Mouse (Mus musculus): ENCODE data around the gene Uba7. TPM values are rescaled to one million over a fixed set of nuclear protein-coding genes. Genes with fewer than 3 reads are reported as not detected.
A peak's percentile ranks its signal among the peaks of the same experiment; 100 is the strongest.

Uba7 gene
- polyA plus RNA-seq, 1 experiment, result 0.52 TPM

GRCm38 (mm10) chr9:108020741-108021140 lies 45.4 kb downstream of the Uba7 start:
- no peaks in the 10 kb centered on the region for H3K9me3 ChIP-seq (replicated peaks; ENCODE audit: control insufficient read depth, insufficient read depth, low read length, poor library complexity, severe bottlenecking)
- H3K4me3 ChIP-seq (ENCODE audit: low read depth, low read length), result no peak overlapping the region
- H3K27ac ChIP-seq (ENCODE audit: insufficient read depth, low read length), result no peak overlapping the region
- H3K9ac ChIP-seq (ENCODE audit: low read depth, poor library complexity, severe bottlenecking), result no peak overlapping the region
- peaks cover 3% of the 10 kb centered on the region for H3K4me1 ChIP-seq (ENCODE audit: control insufficient read depth, insufficient read depth, low read length)
- peaks cover 9% of the 10 kb centered on the region for H3K36me3 ChIP-seq (ENCODE audit: control insufficient read depth, insufficient read depth, low read length, poor library complexity, severe bottlenecking)
- H3K27me3 ChIP-seq (ENCODE audit: control insufficient read depth, insufficient read depth, low read length, poor library complexity, severe bottlenecking), result no peaks in the 10 kb centered on the region
- no peak for TF ChIP-seq EP300 (IDR thresholded peaks at IDR 0.05; ENCODE audit: insufficient read depth, low read depth, low read length)
- no peak for TF ChIP-seq POLR2A (IDR thresholded peaks at IDR 0.05; ENCODE audit: insufficient read depth, low read length)
- no peak for TF ChIP-seq CTCF (IDR thresholded peaks at IDR 0.05; ENCODE audit: low read depth, low read length)

GRCm38 (mm10) chr9:108023216-108023615 lies 47.9 kb downstream of the Uba7 start:
- H3K9me3 ChIP-seq (replicated peaks; ENCODE audit: control insufficient read depth, insufficient read depth, low read length, poor library complexity, severe bottlenecking), result no peaks in the 10 kb centered on the region
- H3K27ac ChIP-seq (ENCODE audit: insufficient read depth, low read length), result no peak overlapping the region
- H3K27me3 ChIP-seq (ENCODE audit: control insufficient read depth, insufficient read depth, low read length, poor library complexity, severe bottlenecking), result no peaks in the 10 kb centered on the region
- no peak overlapping the region for H3K9ac ChIP-seq (ENCODE audit: low read depth, poor library complexity, severe bottlenecking)
- peaks cover 3% of the 10 kb centered on the region for H3K4me1 ChIP-seq (ENCODE audit: control insufficient read depth, insufficient read depth, low read length)
- peaks cover 17% of the 10 kb centered on the region for H3K36me3 ChIP-seq (ENCODE audit: control insufficient read depth, insufficient read depth, low read length, poor library complexity, severe bottlenecking)
- no peak for TF ChIP-seq EP300 (IDR thresholded peaks at IDR 0.05; ENCODE audit: insufficient read depth, low read depth, low read length)
- no peak overlapping the region for H3K4me3 ChIP-seq (ENCODE audit: low read depth, low read length)

- Histone ChIP-seq H3K27ac (ENCODE audit: insufficient read depth, low read length) (no peak overlapping the region), H3K9ac (ENCODE audit: low read depth, poor library complexity, severe bottlenecking) (no peak overlapping the region), H3K4me3 (ENCODE audit: low read depth, low read length) (no peak overlapping the region), H3K36me3 (ENCODE audit: control insufficient read depth, insufficient read depth, low read length, poor library complexity, severe bottlenecking) (peaks cover 17% of the 10 kb centered on the region), H3K27me3 (ENCODE audit: control insufficient read depth, insufficient read depth, low read length, poor library complexity, severe bottlenecking) (no peaks in the 10 kb centered on the region), H3K9me3 (replicated peaks; ENCODE audit: control insufficient read depth, insufficient read depth, low read length, poor library complexity, severe bottlenecking) (no peaks in the 10 kb centered on the region), H3K4me1 (ENCODE audit: control insufficient read depth, insufficient read depth, low read length) (peaks cover 1% of the 10 kb centered on the region)
- TF ChIP-seq CTCF (IDR thresholded peaks at IDR 0.05; ENCODE audit: low read depth, low read length) (no peak), POLR2A (IDR thresholded peaks at IDR 0.05; ENCODE audit: insufficient read depth, low read length) (no peak), EP300 (IDR thresholded peaks at IDR 0.05; ENCODE audit: insufficient read depth, low read depth, low read length) (no peak)
Measured at GRCm38 (mm10) chr9:108026584-108026983, 51.3 kb downstream of the Uba7 start.

DNA sequence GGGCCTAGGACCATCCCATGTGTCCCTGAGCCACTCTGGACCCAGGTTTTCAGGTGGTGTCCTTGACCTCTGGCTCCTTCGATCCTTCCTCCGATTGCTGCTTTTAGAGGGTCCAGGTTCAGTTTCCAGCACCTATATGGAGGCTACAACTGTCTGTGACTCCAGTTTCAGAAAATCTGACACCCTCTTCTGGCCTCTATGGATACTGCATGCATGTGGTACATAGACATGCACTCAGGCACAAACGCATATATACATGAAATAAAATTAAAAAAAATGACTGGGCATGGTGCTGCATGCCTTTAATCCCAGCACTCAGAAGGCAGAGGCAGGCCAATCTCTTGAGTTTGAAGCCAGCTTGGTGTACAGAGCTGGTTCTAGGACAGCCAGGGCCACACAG lies 52.6 kb downstream of the Uba7 start:
- Histone ChIP-seq H3K9ac (ENCODE audit: low read depth, poor library complexity, severe bottlenecking) (no peak overlapping the region), H3K4me1 (ENCODE audit: control insufficient read depth, insufficient read depth, low read length) (no peaks in the 10 kb centered on the region), H3K27ac (ENCODE audit: insufficient read depth, low read length) (no peak overlapping the region), H3K4me3 (ENCODE audit: low read depth, low read length) (no peak overlapping the region), H3K36me3 (ENCODE audit: control insufficient read depth, insufficient read depth, low read length, poor library complexity, severe bottlenecking) (peaks cover 17% of the 10 kb centered on the region), H3K9me3 (replicated peaks; ENCODE audit: control insufficient read depth, insufficient read depth, low read length, poor library complexity, severe bottlenecking) (no peaks in the 10 kb centered on the region), H3K27me3 (ENCODE audit: control insufficient read depth, insufficient read depth, low read length, poor library complexity, severe bottlenecking) (no peaks in the 10 kb centered on the region)
- TF ChIP-seq POLR2A (IDR thresholded peaks at IDR 0.05; ENCODE audit: insufficient read depth, low read length) (no peak), EP300 (IDR thresholded peaks at IDR 0.05; ENCODE audit: insufficient read depth, low read depth, low read length) (no peak), CTCF (IDR thresholded peaks at IDR 0.05; ENCODE audit: low read depth, low read length) (no peak)

DNA sequence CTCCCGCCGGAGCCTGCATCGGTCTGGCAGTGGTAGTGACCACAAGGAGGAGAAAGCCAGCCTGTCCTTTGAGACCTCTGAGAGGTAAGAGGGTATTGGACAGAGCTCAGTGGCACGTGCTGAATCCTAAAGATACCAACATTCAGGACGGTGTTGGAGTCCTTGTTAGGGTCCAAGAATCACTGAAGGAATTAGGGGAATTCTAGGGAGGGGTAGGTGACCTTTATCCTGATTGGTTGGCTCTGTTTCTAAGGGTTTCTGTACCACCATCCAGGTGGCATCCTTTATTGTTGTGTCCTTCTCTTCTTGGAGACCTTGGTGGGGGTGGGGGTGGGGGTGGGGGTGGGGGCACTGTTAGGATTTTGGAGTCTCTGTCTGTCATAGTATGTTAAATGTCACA lies 56.8 kb downstream of the Uba7 start:
- TF ChIP-seq EP300 (IDR thresholded peaks at IDR 0.05; ENCODE audit: insufficient read depth, low read depth, low read length) (no peak), POLR2A (IDR thresholded peaks at IDR 0.05; ENCODE audit: insufficient read depth, low read length) (no peak), CTCF (IDR thresholded peaks at IDR 0.05; ENCODE audit: low read depth, low read length) (no peak)
- Histone ChIP-seq H3K27ac (ENCODE audit: insufficient read depth, low read length) (peak overlapping the region; percentile 79; the same call in 1 of the 2 replicates), H3K36me3 (ENCODE audit: control insufficient read depth, insufficient read depth, low read length, poor library complexity, severe bottlenecking) (peaks cover 5% of the 10 kb centered on the region; the same call in 1 of the 2 replicates), H3K4me1 (ENCODE audit: control insufficient read depth, insufficient read depth, low read length) (peaks cover 2% of the 10 kb centered on the region), H3K4me3 (ENCODE audit: low read depth, low read length) (no peak overlapping the region), H3K9ac (ENCODE audit: low read depth, poor library complexity, severe bottlenecking) (no peak overlapping the region), H3K9me3 (replicated peaks; ENCODE audit: control insufficient read depth, insufficient read depth, low read length, poor library complexity, severe bottlenecking) (no peaks in the 10 kb centered on the region), H3K27me3 (ENCODE audit: control insufficient read depth, insufficient read depth, low read length, poor library complexity, severe bottlenecking) (no peaks in the 10 kb centered on the region)

Other genes starting within 250 kb of the Uba7 start
- 143 and 146 TPM in 2 replicates for gene Rbm5, start 204.5 kb upstream of the Uba7 start, polyA plus RNA-seq (2011; ENCODE audit: insufficient read depth, insufficient read length, low read depth, missing spikeins)
- 115 and 130 TPM in 2 replicates for gene Rbm6, start 102.3 kb upstream of the Uba7 start, polyA plus RNA-seq (2011; ENCODE audit: insufficient read depth, insufficient read length, low read depth, missing spikeins)
- 3.0 and 4.2 TPM in 2 replicates for gene Mon1a, start 87.4 kb upstream of the Uba7 start, polyA plus RNA-seq (2011; ENCODE audit: insufficient read depth, insufficient read length, low read depth, missing spikeins)
- 0.16 and 0.61 TPM in 2 replicates for gene Mst1r, start 68.6 kb upstream of the Uba7 start, polyA plus RNA-seq (2011; ENCODE audit: insufficient read depth, insufficient read length, low read depth, missing spikeins)
- gene Actl11, start 47.0 kb upstream of the Uba7 start, polyA plus RNA-seq (2011; ENCODE audit: insufficient read depth, insufficient read length, low read depth, missing spikeins), result not detected in 2 replicates
- 4.0 and 5.6 TPM in 2 replicates for gene Camkv, start 39.8 kb upstream of the Uba7 start, polyA plus RNA-seq (2011; ENCODE audit: insufficient read depth, insufficient read length, low read depth, missing spikeins)
- gene Traip, start 25.4 kb upstream of the Uba7 start, polyA plus RNA-seq (2011; ENCODE audit: insufficient read depth, insufficient read length, low read depth, missing spikeins), result 17.2 and 20.4 TPM in 2 replicates
- gene Gm20661, start 7.6 kb downstream of the Uba7 start, polyA plus RNA-seq (2011; ENCODE audit: insufficient read depth, insufficient read length, low read depth, missing spikeins), result not detected in 2 replicates
- gene Inka1, start 10.4 kb downstream of the Uba7 start, polyA plus RNA-seq (2011; ENCODE audit: insufficient read depth, insufficient read length, low read depth, missing spikeins), result 1.4 and 2.6 TPM in 2 replicates
- 0.81 TPM in 1 of 2 replicates, not detected in the other for gene Cdhr4, start 17.0 kb downstream of the Uba7 start, polyA plus RNA-seq (2011; ENCODE audit: insufficient read depth, insufficient read length, low read depth, missing spikeins)
- gene Gm20662, start 20.8 kb downstream of the Uba7 start, polyA plus RNA-seq (2011; ENCODE audit: insufficient read depth, insufficient read length, low read depth, missing spikeins), result not detected in 2 replicates
- 46.9 and 49.1 TPM in 2 replicates for gene Ip6k1, start 27.0 kb downstream of the Uba7 start, polyA plus RNA-seq (2011; ENCODE audit: insufficient read depth, insufficient read length, low read depth, missing spikeins)
- gene Gmppb, start 73.7 kb downstream of the Uba7 start, polyA plus RNA-seq (2011; ENCODE audit: insufficient read depth, insufficient read length, low read depth, missing spikeins), result 9.7 and 10.2 TPM in 2 replicates
- 0.24 and 0.61 TPM in 2 replicates for gene Amigo3, start 77.7 kb downstream of the Uba7 start, polyA plus RNA-seq (2011; ENCODE audit: insufficient read depth, insufficient read length, low read depth, missing spikeins)
- gene Mst1, start 104.9 kb downstream of the Uba7 start, polyA plus RNA-seq (2011; ENCODE audit: insufficient read depth, insufficient read length, low read depth, missing spikeins), result 1.2 and 3.0 TPM in 2 replicates
- 19.7 and 20.9 TPM in 2 replicates for gene Rnf123, start 107.8 kb downstream of the Uba7 start, polyA plus RNA-seq (2011; ENCODE audit: insufficient read depth, insufficient read length, low read depth, missing spikeins)
- 37.6 and 48.1 TPM in 2 replicates for gene Apeh, start 119.1 kb downstream of the Uba7 start, polyA plus RNA-seq (2011; ENCODE audit: insufficient read depth, insufficient read length, low read depth, missing spikeins)
- 0.43 and 0.62 TPM in 2 replicates for gene Bsn, start 214.9 kb downstream of the Uba7 start, polyA plus RNA-seq (2011; ENCODE audit: insufficient read depth, insufficient read length, low read depth, missing spikeins)